11 mouse cellular contexts compared by ENCODE assay signal in the genomic region with DNA sequence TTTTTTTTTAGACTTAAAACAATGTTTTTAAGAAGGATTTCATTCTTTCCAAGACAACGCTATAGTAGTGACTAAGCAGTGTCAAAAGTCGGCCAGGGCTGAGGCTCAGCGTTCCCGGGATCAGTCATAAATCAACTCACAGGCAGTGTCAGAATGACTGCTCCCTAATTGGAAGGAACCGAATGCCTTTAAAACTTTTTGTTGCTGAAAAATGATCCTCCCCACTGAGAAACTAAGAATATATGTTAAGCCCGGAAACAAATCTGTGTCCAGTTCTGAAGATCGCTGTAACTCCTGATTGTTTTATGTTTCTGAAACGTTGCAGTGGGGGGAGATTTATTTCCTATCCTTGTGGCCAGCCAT.
DNase-seq lines count a peak whose midpoint lies in the region; ATAC-seq lines count a peak whose summit lies in the region.
"Had no signal": no experiment of that assay in that cellular context is flagged by ENCODE, and none has a peak within 500 bp of the region (broad histone marks: within the 10 kb centered on the region; RNA-seq: fewer than 3 reads in every experiment).

No protein-coding gene starts in this region.

- H3K27me3 ChIP-seq in intestine, embryonic 15.5 days (replicated peaks): no peaks in the 10 kb centered on the region
- no peaks in the 10 kb centered on the region for H3K27me3 ChIP-seq in forebrain, embryonic 15.5 days
- H3K27me3 ChIP-seq: hindbrain, embryonic 15.5 days had no signal

- WGBS in intestine, embryonic 15.5 days: 9% methylated on average over 8 of the region's 8 CpGs
- WGBS in forebrain, embryonic 15.5 days: 34% methylated on average over 8 of the region's 8 CpGs

- no peak overlapping the region for H3K9ac ChIP-seq in intestine, embryonic 15.5 days
- H3K9ac ChIP-seq in forebrain, embryonic 15.5 days (replicated peaks): no peak overlapping the region
- H3K9ac ChIP-seq: hindbrain, embryonic 15.5 days; liver, postnatal 0 days had no signal

- H3K27ac ChIP-seq in intestine, embryonic 15.5 days: no peak overlapping the region
- no peak overlapping the region for H3K27ac ChIP-seq in forebrain, embryonic 15.5 days (replicated peaks)
- H3K27ac ChIP-seq: hindbrain, embryonic 15.5 days had no signal

- peak; percentile 67 for DNase-seq in heart, adult 11 months
- DNase-seq in heart, postnatal 4 days: no peak
- DNase-seq in adrenal gland, adult 2 months: peak; percentile 71
- peak; percentile 24 for DNase-seq in neural tube, embryonic 10.5 days (ENCODE audit: extremely low spot score, low spot score)
- no peak for DNase-seq in right cerebral cortex, adult 2 months (ENCODE audit: low spot score in 2 of 2)
- no peak for DNase-seq in right cerebral cortex, postnatal 10 days (ENCODE audit: low spot score in 2 of 2)
- DNase-seq: liver, postnatal 0 days; thymus, adult 2 months had no signal

- H3K4me1 ChIP-seq in intestine, embryonic 15.5 days (replicated peaks): peaks cover 10% of the 10 kb centered on the region
- H3K4me1 ChIP-seq in forebrain, embryonic 15.5 days: peaks cover 13% of the 10 kb centered on the region

- peak; percentile 71; the same call in 1 of the 2 replicates for ATAC-seq in intestine, embryonic 15.5 days
- no peak for ATAC-seq in forebrain, embryonic 15.5 days (replicated peaks)
- ATAC-seq: liver, postnatal 0 days had no signal

- H3K36me3 ChIP-seq in intestine, embryonic 15.5 days: no peaks in the 10 kb centered on the region
- H3K36me3 ChIP-seq in forebrain, embryonic 15.5 days: no peaks in the 10 kb centered on the region
- H3K36me3 ChIP-seq: hindbrain, embryonic 15.5 days had no signal

- no peak overlapping the region for H3K4me3 ChIP-seq in intestine, embryonic 15.5 days (replicated peaks)
- H3K4me3 ChIP-seq in forebrain, embryonic 15.5 days: no peak overlapping the region
- H3K4me3 ChIP-seq: hindbrain, embryonic 15.5 days had no signal

- H3K4me2 ChIP-seq in intestine, embryonic 15.5 days (replicated peaks): peak overlapping the region; percentile 31; the same call in 1 of the 2 replicates
- no peak overlapping the region for H3K4me2 ChIP-seq in forebrain, embryonic 15.5 days (replicated peaks)
- H3K4me2 ChIP-seq: hindbrain, embryonic 15.5 days had no signal

- no peaks in the 10 kb centered on the region for H3K9me3 ChIP-seq in intestine, embryonic 15.5 days
- H3K9me3 ChIP-seq in forebrain, embryonic 15.5 days: no peaks in the 10 kb centered on the region
- H3K9me3 ChIP-seq: hindbrain, embryonic 15.5 days had no signal

Comparison
In these comparisons a context has a peak if more than half of its experiments do, and no peak if none do; other contexts are left out.
1. DNase-seq: peak in heart, adult 11 months (single experiment), adrenal gland, adult 2 months (single experiment) and neural tube, embryonic 10.5 days (single experiment); none in heart, postnatal 4 days (single experiment), right cerebral cortex, adult 2 months (0 of 2) and right cerebral cortex, postnatal 10 days (0 of 2).